Mouse (Mus musculus): ENCODE measurements at regions not wholly inside any gene's neighbourhood (a gene's known extent, or its start where the extent isn't known, plus 50 kb on each side); places are given as distances from the start of the nearest gene placed in this dataset.

- no peaks in the 10 kb centered on the region for H3K27me3 ChIP-seq (ENCODE audit: control insufficient read depth, insufficient read depth, low read length, poor library complexity, severe bottlenecking)
- H3K9me3 ChIP-seq (replicated peaks; ENCODE audit: control insufficient read depth, insufficient read depth, low read length, poor library complexity, severe bottlenecking) = no peaks in the 10 kb centered on the region
- H3K4me1 ChIP-seq (ENCODE audit: control insufficient read depth, insufficient read depth, low read length) = no peaks in the 10 kb centered on the region
- no peak overlapping the region for H3K9ac ChIP-seq (ENCODE audit: low read depth, poor library complexity, severe bottlenecking)
- no peaks in the 10 kb centered on the region for H3K36me3 ChIP-seq (ENCODE audit: control insufficient read depth, insufficient read depth, low read length, poor library complexity, severe bottlenecking)
- no peak for TF ChIP-seq EP300 (IDR thresholded peaks at IDR 0.05; ENCODE audit: insufficient read depth, low read depth, low read length)
- TF ChIP-seq POLR2A (IDR thresholded peaks at IDR 0.05; ENCODE audit: insufficient read depth, low read length) = no peak
- no peak for TF ChIP-seq CTCF (IDR thresholded peaks at IDR 0.05; ENCODE audit: low read depth, low read length)
- no peak overlapping the region for H3K27ac ChIP-seq (ENCODE audit: insufficient read depth, low read length)
- no peak overlapping the region for H3K4me3 ChIP-seq (ENCODE audit: low read depth, low read length)
Measured at GRCm38 (mm10) chr2:61032920-61033319, 69.9 kb upstream of the Rbms1 start.

GRCm38 (mm10) chr2:61029706-61030105, 66.7 kb upstream of the Rbms1 start:
- H3K4me1 ChIP-seq (ENCODE audit: control insufficient read depth, insufficient read depth, low read length) = no peaks in the 10 kb centered on the region
- no peaks in the 10 kb centered on the region for H3K27me3 ChIP-seq (ENCODE audit: control insufficient read depth, insufficient read depth, low read length, poor library complexity, severe bottlenecking)
- no peak overlapping the region for H3K27ac ChIP-seq (ENCODE audit: insufficient read depth, low read length)
- H3K36me3 ChIP-seq (ENCODE audit: control insufficient read depth, insufficient read depth, low read length, poor library complexity, severe bottlenecking) = no peaks in the 10 kb centered on the region
- H3K9me3 ChIP-seq (replicated peaks; ENCODE audit: control insufficient read depth, insufficient read depth, low read length, poor library complexity, severe bottlenecking) = no peaks in the 10 kb centered on the region
- no peak overlapping the region for H3K4me3 ChIP-seq (ENCODE audit: low read depth, low read length)
- TF ChIP-seq CTCF (IDR thresholded peaks at IDR 0.05; ENCODE audit: low read depth, low read length) = no peak
- TF ChIP-seq POLR2A (IDR thresholded peaks at IDR 0.05; ENCODE audit: insufficient read depth, low read length) = no peak
- no peak for TF ChIP-seq EP300 (IDR thresholded peaks at IDR 0.05; ENCODE audit: insufficient read depth, low read depth, low read length)
- H3K9ac ChIP-seq (ENCODE audit: low read depth, poor library complexity, severe bottlenecking) = no peak overlapping the region

GRCm38 (mm10) chr2:61028578-61028977, 65.6 kb upstream of the Rbms1 start:
- Histone ChIP-seq H3K4me1 (ENCODE audit: control insufficient read depth, insufficient read depth, low read length) (no peaks in the 10 kb centered on the region), H3K9ac (ENCODE audit: low read depth, poor library complexity, severe bottlenecking) (no peak overlapping the region), H3K4me3 (ENCODE audit: low read depth, low read length) (no peak overlapping the region), H3K9me3 (replicated peaks; ENCODE audit: control insufficient read depth, insufficient read depth, low read length, poor library complexity, severe bottlenecking) (no peaks in the 10 kb centered on the region), H3K27ac (ENCODE audit: insufficient read depth, low read length) (no peak overlapping the region), H3K27me3 (ENCODE audit: control insufficient read depth, insufficient read depth, low read length, poor library complexity, severe bottlenecking) (no peaks in the 10 kb centered on the region), H3K36me3 (ENCODE audit: control insufficient read depth, insufficient read depth, low read length, poor library complexity, severe bottlenecking) (no peaks in the 10 kb centered on the region)
- TF ChIP-seq EP300 (IDR thresholded peaks at IDR 0.05; ENCODE audit: insufficient read depth, low read depth, low read length) (no peak), CTCF (IDR thresholded peaks at IDR 0.05; ENCODE audit: low read depth, low read length) (no peak), POLR2A (IDR thresholded peaks at IDR 0.05; ENCODE audit: insufficient read depth, low read length) (no peak)

- H3K4me3 ChIP-seq (ENCODE audit: low read depth, low read length) = no peak overlapping the region
- H3K27me3 ChIP-seq (ENCODE audit: control insufficient read depth, insufficient read depth, low read length, poor library complexity, severe bottlenecking) = no peaks in the 10 kb centered on the region
- no peak overlapping the region for H3K27ac ChIP-seq (ENCODE audit: insufficient read depth, low read length)
- H3K9me3 ChIP-seq (replicated peaks; ENCODE audit: control insufficient read depth, insufficient read depth, low read length, poor library complexity, severe bottlenecking) = no peaks in the 10 kb centered on the region
- H3K36me3 ChIP-seq (ENCODE audit: control insufficient read depth, insufficient read depth, low read length, poor library complexity, severe bottlenecking) = no peaks in the 10 kb centered on the region
- H3K4me1 ChIP-seq (ENCODE audit: control insufficient read depth, insufficient read depth, low read length) = no peaks in the 10 kb centered on the region
- no peak for TF ChIP-seq EP300 (IDR thresholded peaks at IDR 0.05; ENCODE audit: insufficient read depth, low read depth, low read length)
- no peak overlapping the region for H3K9ac ChIP-seq (ENCODE audit: low read depth, poor library complexity, severe bottlenecking)
Measured at GRCm38 (mm10) chr2:61027686-61028085, 64.7 kb upstream of the Rbms1 start.

GRCm38 (mm10) chr2:61022411-61022810, 59.4 kb upstream of the Rbms1 start:
- no peaks in the 10 kb centered on the region for H3K27me3 ChIP-seq (ENCODE audit: control insufficient read depth, insufficient read depth, low read length, poor library complexity, severe bottlenecking)
- no peak overlapping the region for H3K9ac ChIP-seq (ENCODE audit: low read depth, poor library complexity, severe bottlenecking)
- TF ChIP-seq CTCF (IDR thresholded peaks at IDR 0.05; ENCODE audit: low read depth, low read length) = no peak
- no peak for TF ChIP-seq EP300 (IDR thresholded peaks at IDR 0.05; ENCODE audit: insufficient read depth, low read depth, low read length)
- no peak for TF ChIP-seq POLR2A (IDR thresholded peaks at IDR 0.05; ENCODE audit: insufficient read depth, low read length)
- H3K4me3 ChIP-seq (ENCODE audit: low read depth, low read length) = no peak overlapping the region
- no peaks in the 10 kb centered on the region for H3K4me1 ChIP-seq (ENCODE audit: control insufficient read depth, insufficient read depth, low read length)
- no peaks in the 10 kb centered on the region for H3K36me3 ChIP-seq (ENCODE audit: control insufficient read depth, insufficient read depth, low read length, poor library complexity, severe bottlenecking)
- H3K9me3 ChIP-seq (replicated peaks; ENCODE audit: control insufficient read depth, insufficient read depth, low read length, poor library complexity, severe bottlenecking) = no peaks in the 10 kb centered on the region; the same call in 1 of the 2 replicates
- no peak overlapping the region for H3K27ac ChIP-seq (ENCODE audit: insufficient read depth, low read length)

GRCm38 (mm10) chr2:61020791-61021190, 57.8 kb upstream of the Rbms1 start:
- no peak for TF ChIP-seq POLR2A (IDR thresholded peaks at IDR 0.05; ENCODE audit: insufficient read depth, low read length)
- TF ChIP-seq CTCF (IDR thresholded peaks at IDR 0.05; ENCODE audit: low read depth, low read length) = no peak
- no peak for TF ChIP-seq EP300 (IDR thresholded peaks at IDR 0.05; ENCODE audit: insufficient read depth, low read depth, low read length)
- no peak overlapping the region for H3K9ac ChIP-seq (ENCODE audit: low read depth, poor library complexity, severe bottlenecking)
- H3K9me3 ChIP-seq (replicated peaks; ENCODE audit: control insufficient read depth, insufficient read depth, low read length, poor library complexity, severe bottlenecking) = no peaks in the 10 kb centered on the region; the same call in 1 of the 2 replicates
- H3K27me3 ChIP-seq (ENCODE audit: control insufficient read depth, insufficient read depth, low read length, poor library complexity, severe bottlenecking) = no peaks in the 10 kb centered on the region
- no peak overlapping the region for H3K27ac ChIP-seq (ENCODE audit: insufficient read depth, low read length)
- H3K4me3 ChIP-seq (ENCODE audit: low read depth, low read length) = no peak overlapping the region
- no peaks in the 10 kb centered on the region for H3K36me3 ChIP-seq (ENCODE audit: control insufficient read depth, insufficient read depth, low read length, poor library complexity, severe bottlenecking)
- no peaks in the 10 kb centered on the region for H3K4me1 ChIP-seq (ENCODE audit: control insufficient read depth, insufficient read depth, low read length)

Measured in ES-Bruce4 (cell line).